Mouse (Mus musculus): ENCODE data around the gene Lars2. TPM values are rescaled to one million over a fixed set of nuclear protein-coding genes. Genes with fewer than 3 reads are reported as not detected.
"Not testable (repeated sequence)": the region's sequence is repeated elsewhere in the genome, so short reads cannot be mapped to it uniquely, and the experiment has no call there.

The Lars2 gene
- polyA plus RNA-seq, 1 experiment, result 579 TPM

DNA sequence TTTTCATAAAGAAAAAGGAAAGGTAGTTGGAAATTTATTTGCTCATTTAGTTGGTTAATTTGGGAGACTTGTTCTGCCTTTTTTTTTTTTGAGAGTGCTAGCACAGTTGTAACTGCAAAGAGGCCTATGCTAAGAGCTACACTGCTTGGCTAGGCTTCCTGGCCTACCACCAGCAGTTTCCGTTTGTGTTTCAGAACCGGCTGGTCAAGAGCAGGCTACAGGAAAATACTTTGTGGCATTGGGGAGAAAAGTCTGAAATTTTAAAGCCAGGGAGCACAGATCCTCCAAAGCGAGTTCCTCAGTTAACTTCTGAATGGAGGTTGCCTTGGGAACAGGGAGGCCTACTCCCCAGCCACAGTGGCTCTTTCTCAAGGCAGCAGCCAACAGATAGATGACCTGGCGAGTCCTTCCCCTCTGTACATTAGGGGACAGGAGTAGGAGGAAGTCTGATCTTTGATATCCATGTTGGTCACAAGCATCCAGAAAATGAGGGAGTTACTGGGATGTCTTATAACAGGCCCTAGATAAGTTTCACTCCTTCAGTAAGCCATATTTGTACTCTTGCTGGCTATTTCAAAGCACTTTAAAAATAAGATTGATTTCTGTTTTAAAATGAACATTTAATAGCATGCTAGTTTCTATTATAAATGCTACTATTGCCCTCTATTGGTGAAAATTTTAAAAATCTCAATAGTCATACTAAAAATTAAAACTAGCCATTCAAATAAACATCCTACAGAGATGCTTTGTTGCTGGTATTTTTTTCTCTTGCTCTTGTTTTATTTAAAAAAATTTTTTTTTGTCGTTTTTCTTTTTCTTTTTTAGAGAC is 73.7 kb downstream of the Lars2 start:
- H3K4me3 ChIP-seq, result no peak overlapping the region
- no peak overlapping the region for H3K4me2 ChIP-seq (ENCODE audit: low read depth)
- no peaks in the 10 kb centered on the region for H3K27me3 ChIP-seq (ENCODE audit: control insufficient read depth, insufficient read depth, insufficient read length)
- TF ChIP-seq MYOG (IDR thresholded peaks at IDR 0.05; ENCODE audit: control insufficient read depth in 1 of 3, insufficient read depth in 1 of 3, insufficient read length in 2 of 3, low read depth in 2 of 3) (no peak), POLR2A (IDR thresholded peaks at IDR 0.05; ENCODE audit: insufficient read length, low read depth) (no peak), TCF12 (IDR thresholded peaks at IDR 0.05; ENCODE audit: insufficient read depth, poor library complexity, severe bottlenecking) (no peak), CEBPB (IDR thresholded peaks at IDR 0.05; ENCODE audit: insufficient read depth, poor library complexity, severe bottlenecking) (no peak), SRF (IDR thresholded peaks at IDR 0.05; ENCODE audit: control insufficient read depth, insufficient read length, low read depth) (no peak), POLR2AphosphoS2 (IDR thresholded peaks at IDR 0.05; ENCODE audit: insufficient read length, low read depth) (no peak), MYOD1 (IDR thresholded peaks at IDR 0.05; ENCODE audit: control insufficient read depth in 1 of 3, insufficient read length in 2 of 3, low read depth in 2 of 3) (no peak), MAX (IDR thresholded peaks at IDR 0.05; ENCODE audit: low read depth) (no peak), E2F4 (IDR thresholded peaks at IDR 0.05; ENCODE audit: insufficient read depth) (no peak), REST (IDR thresholded peaks at IDR 0.05; ENCODE audit: insufficient read depth, insufficient read length) (no peak), TCF3 (IDR thresholded peaks at IDR 0.05; ENCODE audit: insufficient read length, low read depth) (no peak), USF1 (IDR thresholded peaks at IDR 0.05; ENCODE audit: low read depth) (no peak)
- peaks cover 5% of the 10 kb centered on the region for H3K36me3 ChIP-seq (ENCODE audit: control insufficient read depth, insufficient read depth)
- no peaks in the 10 kb centered on the region for H3K79me2 ChIP-seq (ENCODE audit: control insufficient read depth, insufficient read depth)
- no peak overlapping the region for H3ac ChIP-seq (ENCODE audit: control insufficient read depth, insufficient read length)

DNA sequence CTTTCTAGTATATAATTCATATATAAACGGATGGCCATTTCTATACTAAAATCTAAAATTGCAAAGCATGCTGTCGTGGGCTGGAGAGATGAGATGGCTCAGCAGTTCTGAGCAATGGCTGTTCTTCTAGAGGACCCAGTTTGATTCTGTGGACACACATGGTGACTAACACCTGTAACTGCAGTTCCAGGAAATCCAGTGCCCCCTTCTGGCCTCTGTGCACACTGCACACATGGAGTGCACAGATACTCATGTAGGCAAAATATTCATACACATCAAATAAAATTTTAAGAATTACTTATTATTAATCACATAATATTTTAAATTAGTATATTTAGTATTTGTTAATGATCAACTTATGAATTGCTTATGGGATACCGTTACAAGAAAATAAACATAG is 80.4 kb downstream of the Lars2 start:
- H3K79me2 ChIP-seq (ENCODE audit: control insufficient read depth, insufficient read depth); H3K36me3 ChIP-seq (ENCODE audit: control insufficient read depth, insufficient read depth); H3K4me2 ChIP-seq (ENCODE audit: low read depth); H3ac ChIP-seq (ENCODE audit: control insufficient read depth, insufficient read length); H3K4me3 ChIP-seq; H3K27me3 ChIP-seq (ENCODE audit: control insufficient read depth, insufficient read depth, insufficient read length): not testable (repeated sequence)

DNA sequence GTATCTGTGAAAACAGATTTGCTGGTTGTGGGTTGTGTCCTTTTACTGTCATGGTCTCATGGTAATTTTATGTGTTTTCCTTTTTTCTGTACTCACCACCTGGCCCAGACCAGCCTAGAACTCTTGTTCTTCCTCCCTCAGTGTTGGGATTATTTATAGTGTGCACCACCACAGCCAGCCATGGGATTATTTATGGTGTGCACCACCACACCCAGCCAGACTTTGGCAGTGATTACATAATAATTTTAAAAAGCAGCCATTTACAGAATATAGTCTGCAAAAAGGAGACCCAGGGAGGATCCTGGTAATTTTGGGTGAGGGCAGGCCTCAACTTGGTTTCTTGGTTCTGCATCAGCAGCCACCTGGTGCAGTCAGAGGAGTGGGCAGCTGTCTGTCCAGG is 81.9 kb downstream of the Lars2 start:
- Histone ChIP-seq H3K79me2 (ENCODE audit: control insufficient read depth, insufficient read depth) (no peaks in the 10 kb centered on the region), H3K36me3 (ENCODE audit: control insufficient read depth, insufficient read depth) (no peaks in the 10 kb centered on the region), H3K4me2 (ENCODE audit: low read depth) (no peak overlapping the region), H3K27me3 (ENCODE audit: control insufficient read depth, insufficient read depth, insufficient read length) (no peaks in the 10 kb centered on the region), H3ac (ENCODE audit: control insufficient read depth, insufficient read length) (no peak overlapping the region), H3K4me3 (no peak overlapping the region)
- TF ChIP-seq MAX (IDR thresholded peaks at IDR 0.05; ENCODE audit: low read depth) (no peak), MYOG (IDR thresholded peaks at IDR 0.05; ENCODE audit: control insufficient read depth in 1 of 3, insufficient read depth in 1 of 3, insufficient read length in 2 of 3, low read depth in 2 of 3) (no peak), POLR2A (IDR thresholded peaks at IDR 0.05; ENCODE audit: insufficient read length, low read depth) (no peak), SRF (IDR thresholded peaks at IDR 0.05; ENCODE audit: control insufficient read depth, insufficient read length, low read depth) (no peak), POLR2AphosphoS2 (IDR thresholded peaks at IDR 0.05; ENCODE audit: insufficient read length, low read depth) (no peak), MYOD1 (IDR thresholded peaks at IDR 0.05; ENCODE audit: control insufficient read depth in 1 of 3, insufficient read length in 2 of 3, low read depth in 2 of 3) (no peak), USF1 (IDR thresholded peaks at IDR 0.05; ENCODE audit: low read depth) (no peak), REST (IDR thresholded peaks at IDR 0.05; ENCODE audit: insufficient read depth, insufficient read length) (no peak)

DNA sequence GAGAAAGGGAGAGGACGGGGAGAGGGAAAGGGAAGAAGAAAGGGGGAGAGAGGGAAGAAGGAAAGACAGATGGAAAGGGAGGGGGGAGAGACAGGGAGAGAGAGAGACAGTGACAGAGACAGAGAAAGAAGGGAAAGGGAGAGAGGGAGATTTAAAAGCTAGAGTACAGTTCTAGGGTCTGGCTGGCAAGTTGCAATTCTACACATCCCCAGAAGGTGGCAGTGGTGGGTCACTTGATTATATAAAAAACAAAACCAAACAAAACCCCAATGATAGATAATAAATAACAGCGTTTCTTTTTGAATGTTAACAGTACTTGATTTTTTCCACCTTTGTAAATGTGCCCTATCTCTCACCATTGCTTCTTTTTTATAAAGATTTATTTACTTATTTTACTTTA is 83.4 kb downstream of the Lars2 start:
- no peaks in the 10 kb centered on the region for H3K36me3 ChIP-seq (ENCODE audit: control insufficient read depth, insufficient read depth)
- H3K4me2 ChIP-seq (ENCODE audit: low read depth), result no peak overlapping the region
- H3K79me2 ChIP-seq (ENCODE audit: control insufficient read depth, insufficient read depth), result no peaks in the 10 kb centered on the region
- no peak overlapping the region for H3ac ChIP-seq (ENCODE audit: control insufficient read depth, insufficient read length)
- no peaks in the 10 kb centered on the region for H3K27me3 ChIP-seq (ENCODE audit: control insufficient read depth, insufficient read depth, insufficient read length)
- H3K4me3 ChIP-seq, result no peak overlapping the region
- no peak for TF ChIP-seq POLR2AphosphoS2 (IDR thresholded peaks at IDR 0.05; ENCODE audit: insufficient read length, low read depth)
- no peak for TF ChIP-seq REST (IDR thresholded peaks at IDR 0.05; ENCODE audit: insufficient read depth, insufficient read length)
- TF ChIP-seq E2F4 (IDR thresholded peaks at IDR 0.05; ENCODE audit: insufficient read depth), result no peak
- no peak for TF ChIP-seq MYOD1 (IDR thresholded peaks at IDR 0.05; ENCODE audit: control insufficient read depth in 1 of 3, insufficient read length in 2 of 3, low read depth in 2 of 3)
- no peak for TF ChIP-seq TCF3 (IDR thresholded peaks at IDR 0.05; ENCODE audit: insufficient read length, low read depth)
- TF ChIP-seq POLR2A (IDR thresholded peaks at IDR 0.05; ENCODE audit: insufficient read length, low read depth), result no peak
- TF ChIP-seq SRF (IDR thresholded peaks at IDR 0.05; ENCODE audit: control insufficient read depth, insufficient read length, low read depth), result no peak
- no peak for TF ChIP-seq USF1 (IDR thresholded peaks at IDR 0.05; ENCODE audit: low read depth)
- no peak for TF ChIP-seq MAX (IDR thresholded peaks at IDR 0.05; ENCODE audit: low read depth)
- no peak for TF ChIP-seq CEBPB (IDR thresholded peaks at IDR 0.05; ENCODE audit: insufficient read depth, poor library complexity, severe bottlenecking)

DNA sequence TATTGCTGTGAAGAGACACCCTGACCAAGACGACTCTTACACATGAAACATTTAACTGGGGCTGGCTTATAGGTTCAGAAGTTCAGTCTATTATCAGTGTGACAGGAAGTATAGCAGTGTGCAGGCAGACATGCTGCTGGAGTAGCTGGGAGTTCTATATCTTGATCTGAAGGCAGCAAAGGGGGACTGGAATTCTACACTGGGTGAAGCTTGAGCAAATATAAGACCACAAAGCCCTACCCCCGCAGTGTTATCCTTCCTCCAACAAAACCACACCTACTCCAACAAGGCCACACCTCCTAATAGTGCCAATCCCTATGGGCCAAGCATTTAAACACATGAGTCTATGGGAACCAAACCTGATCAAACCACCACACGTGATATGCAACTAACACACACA is 85.0 kb downstream of the Lars2 start:
- no peak overlapping the region for H3K4me3 ChIP-seq
- H3K4me2 ChIP-seq (ENCODE audit: low read depth), result no peak overlapping the region
- no peaks in the 10 kb centered on the region for H3K36me3 ChIP-seq (ENCODE audit: control insufficient read depth, insufficient read depth)
- no peaks in the 10 kb centered on the region for H3K79me2 ChIP-seq (ENCODE audit: control insufficient read depth, insufficient read depth)
- TF ChIP-seq E2F4 (IDR thresholded peaks at IDR 0.05; ENCODE audit: insufficient read depth), result no peak
- TF ChIP-seq MYOD1 (IDR thresholded peaks at IDR 0.05; ENCODE audit: control insufficient read depth in 1 of 3, insufficient read length in 2 of 3, low read depth in 2 of 3), result no peak
- H3ac ChIP-seq (ENCODE audit: control insufficient read depth, insufficient read length), result no peak overlapping the region
- no peaks in the 10 kb centered on the region for H3K27me3 ChIP-seq (ENCODE audit: control insufficient read depth, insufficient read depth, insufficient read length)
